Mouse (Mus musculus): Measurements from ENCODE around the gene A630095N17Rik. TPM values are rescaled to one million over a fixed set of nuclear protein-coding genes. Genes with fewer than 3 reads are reported as not detected.

A630095N17Rik gene
- total RNA-seq, 1 experiment = not detected

DNA sequence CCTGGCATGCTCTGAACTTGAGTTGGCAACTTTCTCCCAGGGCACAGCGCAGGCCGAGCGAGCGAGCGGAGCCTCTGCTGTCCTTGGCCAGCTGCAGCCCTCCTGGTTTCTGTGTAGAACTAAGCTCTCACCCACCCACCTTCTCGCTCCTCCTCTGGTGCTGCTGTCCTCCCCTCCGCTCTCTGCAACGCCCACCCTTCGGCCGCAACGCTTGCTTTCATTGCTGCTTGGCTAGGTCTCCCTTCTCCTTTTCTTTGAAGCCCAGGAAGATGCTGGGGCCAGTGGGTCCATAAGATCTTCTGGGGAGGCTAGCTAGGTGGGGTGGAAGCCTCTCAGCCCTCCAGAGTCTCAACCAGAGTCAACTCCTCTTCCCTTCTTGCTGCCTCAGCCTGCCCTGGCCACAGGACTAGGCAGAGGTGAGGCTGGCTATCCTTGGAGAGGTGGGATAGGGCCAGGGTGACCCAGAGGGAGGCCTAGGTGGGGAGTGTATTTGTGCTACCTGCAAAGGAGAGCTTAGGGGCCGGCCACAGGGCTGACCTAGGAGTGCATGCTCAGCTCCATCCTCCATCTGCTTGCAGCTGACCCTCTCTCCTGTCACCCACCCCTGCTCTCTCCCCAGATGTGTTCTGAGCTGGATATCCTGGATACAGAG, 12.4 kb upstream of the A630095N17Rik start:
- H3K27ac ChIP-seq (ENCODE audit: insufficient read depth, low read depth, low read length, poor library complexity, severe bottlenecking) = no peak overlapping the region
- peaks cover 0 to 26% of the 10 kb centered on the region in 2 experiments; a peak in 2 of 4 replicates for H3K4me1 ChIP-seq (ENCODE audit: control insufficient read depth in 2 of 2, insufficient read depth in 2 of 2, low read length in 2 of 2, poor library complexity in 1 of 2)
- H3K36me3 ChIP-seq (ENCODE audit: control insufficient read depth, insufficient read depth, low read length, poor library complexity, severe bottlenecking) = peaks cover 11% of the 10 kb centered on the region
- TF ChIP-seq ZNF384 (IDR thresholded peaks at IDR 0.05; ENCODE audit: low read depth, low read length) (no peak), ZC3H11A (IDR thresholded peaks at IDR 0.05; ENCODE audit: borderline replicate concordance, low read depth, low read length) (no peak), HCFC1 (IDR thresholded peaks at IDR 0.05; ENCODE audit: borderline replicate concordance, insufficient read depth, low read length) (no peak), MAFK (IDR thresholded peaks at IDR 0.05; ENCODE audit: insufficient read depth, low read depth, low read length) (no peak), CHD2 (IDR thresholded peaks at IDR 0.05; ENCODE audit: low read depth, low read length) (no peak)
- no peaks in the 10 kb centered on the region for H3K9me3 ChIP-seq (ENCODE audit: control insufficient read depth, insufficient read depth, low read depth, low read length)
- no peak overlapping the region for H3K9ac ChIP-seq (ENCODE audit: insufficient read depth, low read depth, low read length, poor library complexity, severe bottlenecking)
- no peak for DNase-seq (ENCODE audit: low read depth, low spot score)
- no peak overlapping the region for H3K4me3 ChIP-seq (ENCODE audit: insufficient read depth in 1 of 2, low read depth in 1 of 2, low read length in 2 of 2, poor library complexity in 1 of 2, severe bottlenecking in 1 of 2)
- in situ Hi-C loops (cut with MboI; ENCODE audit: low sequenced_read_pairs in 2 of 2, unreplicated experiment in 2 of 2) = no loop called here

DNA sequence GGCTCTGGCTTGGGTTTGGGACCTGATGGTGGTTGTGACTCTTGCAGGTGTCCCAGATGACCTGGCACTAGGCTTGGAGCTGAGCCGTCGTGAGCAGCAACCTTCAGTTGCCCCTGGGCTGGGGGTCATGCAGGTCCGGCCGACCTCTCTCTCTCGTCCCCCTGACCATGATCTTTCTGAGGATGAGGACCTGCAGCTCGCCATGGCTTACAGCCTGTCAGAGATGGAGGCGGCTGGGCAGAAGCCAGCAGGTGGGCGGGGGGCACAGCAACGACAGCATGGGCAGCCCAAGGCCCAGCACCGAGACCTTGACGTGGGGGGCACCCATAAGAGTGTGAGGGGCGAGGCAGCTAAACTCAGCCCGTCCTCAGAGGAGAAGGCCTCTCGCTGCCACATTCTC, 11.5 kb upstream of the A630095N17Rik start:
- Histone ChIP-seq H3K9ac (ENCODE audit: insufficient read depth, low read depth, low read length, poor library complexity, severe bottlenecking) (no peak overlapping the region), H3K9me3 (ENCODE audit: control insufficient read depth, insufficient read depth, low read depth, low read length) (no peaks in the 10 kb centered on the region), H3K4me3 (ENCODE audit: insufficient read depth in 1 of 2, low read depth in 1 of 2, low read length in 2 of 2, poor library complexity in 1 of 2, severe bottlenecking in 1 of 2) (no peak overlapping the region), H3K27ac (ENCODE audit: insufficient read depth, low read depth, low read length, poor library complexity, severe bottlenecking) (no peak overlapping the region), H3K36me3 (ENCODE audit: control insufficient read depth, insufficient read depth, low read length, poor library complexity, severe bottlenecking) (peaks cover 11% of the 10 kb centered on the region), H3K4me1 (ENCODE audit: control insufficient read depth in 2 of 2, insufficient read depth in 2 of 2, low read length in 2 of 2, poor library complexity in 1 of 2) (peaks cover 0 to 28% of the 10 kb centered on the region in 2 experiments; a peak in 2 of 4 replicates)
- in situ Hi-C loops (cut with MboI; ENCODE audit: low sequenced_read_pairs in 2 of 2, unreplicated experiment in 2 of 2) = no loop called here
- no peak for TF ChIP-seq HCFC1 (IDR thresholded peaks at IDR 0.05; ENCODE audit: borderline replicate concordance, insufficient read depth, low read length)
- TF ChIP-seq MAFK (IDR thresholded peaks at IDR 0.05; ENCODE audit: insufficient read depth, low read depth, low read length) = no peak
- TF ChIP-seq CHD2 (IDR thresholded peaks at IDR 0.05; ENCODE audit: low read depth, low read length) = no peak
- TF ChIP-seq ZNF384 (IDR thresholded peaks at IDR 0.05; ENCODE audit: low read depth, low read length) = no peak
- DNase-seq (ENCODE audit: low read depth, low spot score) = no peak

- Histone ChIP-seq H3K27ac (ENCODE audit: insufficient read depth, low read depth, low read length, poor library complexity, severe bottlenecking) (no peak overlapping the region), H3K4me3 (ENCODE audit: insufficient read depth in 1 of 2, low read depth in 1 of 2, low read length in 2 of 2, poor library complexity in 1 of 2, severe bottlenecking in 1 of 2) (no peak overlapping the region), H3K36me3 (ENCODE audit: control insufficient read depth, insufficient read depth, low read length, poor library complexity, severe bottlenecking) (peaks cover 11% of the 10 kb centered on the region), H3K9ac (ENCODE audit: insufficient read depth, low read depth, low read length, poor library complexity, severe bottlenecking) (no peak overlapping the region; the same call in 1 of the 2 replicates), H3K9me3 (ENCODE audit: control insufficient read depth, insufficient read depth, low read depth, low read length) (no peaks in the 10 kb centered on the region), H3K4me1 (ENCODE audit: control insufficient read depth in 2 of 2, insufficient read depth in 2 of 2, low read length in 2 of 2, poor library complexity in 1 of 2) (peaks cover 2 to 13% of the 10 kb centered on the region in 2 experiments; a peak in 2 of 4 replicates)
- no peak for DNase-seq (ENCODE audit: low read depth, low spot score)
- no peak for TF ChIP-seq ZC3H11A (IDR thresholded peaks at IDR 0.05; ENCODE audit: borderline replicate concordance, low read depth, low read length)
- no peak for TF ChIP-seq ZNF384 (IDR thresholded peaks at IDR 0.05; ENCODE audit: low read depth, low read length)
- no peak for TF ChIP-seq CHD2 (IDR thresholded peaks at IDR 0.05; ENCODE audit: low read depth, low read length)
- TF ChIP-seq HCFC1 (IDR thresholded peaks at IDR 0.05; ENCODE audit: borderline replicate concordance, insufficient read depth, low read length) = no peak
- no peak for TF ChIP-seq MAFK (IDR thresholded peaks at IDR 0.05; ENCODE audit: insufficient read depth, low read depth, low read length)
- in situ Hi-C loops (cut with MboI; ENCODE audit: low sequenced_read_pairs in 2 of 2, unreplicated experiment in 2 of 2) = no loop called here
Measured at GRCm38 (mm10) chr1:75239591-75239990, 7.7 kb upstream of the A630095N17Rik start.

DNA sequence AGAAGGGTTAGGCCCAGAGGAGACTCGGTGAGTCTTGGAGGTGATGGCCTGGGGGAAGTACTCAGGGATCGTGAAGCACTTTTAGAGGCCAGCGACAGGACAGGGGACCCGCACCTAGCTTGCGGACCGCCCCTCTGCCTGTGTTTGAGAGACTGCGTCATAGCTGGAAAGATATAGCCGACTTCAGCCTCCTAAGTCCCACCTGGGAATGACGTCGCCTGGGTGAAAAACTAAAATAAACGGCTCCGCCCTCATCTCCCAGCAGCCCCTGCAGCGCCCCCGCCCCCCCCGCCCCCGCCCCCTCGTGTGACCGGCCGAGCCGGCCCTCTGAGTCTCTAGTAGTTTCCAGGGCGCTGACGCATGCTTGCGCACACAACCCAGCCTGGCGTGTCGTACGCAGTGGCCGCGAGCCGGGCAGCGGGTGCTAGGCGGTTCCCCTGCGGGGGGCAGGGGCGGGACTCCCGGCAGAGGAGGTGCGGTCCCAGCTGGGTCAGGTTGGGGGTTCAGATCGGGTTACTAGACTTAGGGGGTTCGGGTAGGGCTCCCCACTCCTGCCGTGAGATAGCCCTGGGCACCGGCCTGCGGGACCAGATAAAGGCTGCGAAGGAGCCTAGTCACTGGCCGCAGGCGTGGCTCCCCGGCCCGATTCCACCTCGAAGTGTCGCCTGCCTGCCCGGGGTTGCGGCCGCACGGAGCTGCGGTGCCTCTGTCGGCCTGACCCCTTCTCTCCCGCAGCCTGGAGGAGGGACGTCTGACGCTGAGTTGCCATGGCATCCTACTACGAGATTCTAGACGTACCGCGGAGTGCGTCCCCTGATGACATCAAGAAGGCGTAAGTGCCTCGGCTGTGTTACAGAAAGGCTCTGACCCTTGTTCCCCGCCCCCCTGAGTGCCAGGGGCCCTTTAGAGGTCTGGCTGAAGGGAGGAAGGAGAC, 4.5 kb upstream of the A630095N17Rik start, which contains the start of gene Dnajb2:
TSS of gene Dnajb2 (plus strand) at position 290 of the 934 bp plus-strand sequence.
- DNase-seq (ENCODE audit: low read depth, low spot score) = no peak
- in situ Hi-C loops (cut with MboI; ENCODE audit: low sequenced_read_pairs in 2 of 2, unreplicated experiment in 2 of 2) = no loop called here
- Histone ChIP-seq H3K4me3 (ENCODE audit: insufficient read depth in 1 of 2, low read depth in 1 of 2, low read length in 2 of 2, poor library complexity in 1 of 2, severe bottlenecking in 1 of 2) (peak within 1 kb of the TSS; percentile 75 to 83), H3K9me3 (ENCODE audit: control insufficient read depth, insufficient read depth, low read depth, low read length) (no peaks in the 10 kb centered on the region), H3K4me1 (ENCODE audit: control insufficient read depth in 2 of 2, insufficient read depth in 2 of 2, low read length in 2 of 2, poor library complexity in 1 of 2) (peaks cover 2 to 13% of the 10 kb centered on the region in 2 experiments; a peak in 2 of 4 replicates), H3K27ac (ENCODE audit: insufficient read depth, low read depth, low read length, poor library complexity, severe bottlenecking) (no peak within 1 kb of the TSS), H3K36me3 (ENCODE audit: control insufficient read depth, insufficient read depth, low read length, poor library complexity, severe bottlenecking) (peaks cover 9% of the 10 kb centered on the region), H3K9ac (ENCODE audit: insufficient read depth, low read depth, low read length, poor library complexity, severe bottlenecking) (peak within 1 kb of the TSS; percentile 84)
- TF ChIP-seq ZNF384 (IDR thresholded peaks at IDR 0.05; ENCODE audit: low read depth, low read length) = no peak
- TF ChIP-seq MAFK (IDR thresholded peaks at IDR 0.05; ENCODE audit: insufficient read depth, low read depth, low read length) = no peak
- no peak for TF ChIP-seq CHD2 (IDR thresholded peaks at IDR 0.05; ENCODE audit: low read depth, low read length)
- TF ChIP-seq HCFC1 (IDR thresholded peaks at IDR 0.05; ENCODE audit: borderline replicate concordance, insufficient read depth, low read length) = no peak
- no peak for TF ChIP-seq ZC3H11A (IDR thresholded peaks at IDR 0.05; ENCODE audit: borderline replicate concordance, low read depth, low read length)

Measured in ES-E14 (cell line).